15 mouse cellular contexts compared by ENCODE assay signal in the genomic region with DNA sequence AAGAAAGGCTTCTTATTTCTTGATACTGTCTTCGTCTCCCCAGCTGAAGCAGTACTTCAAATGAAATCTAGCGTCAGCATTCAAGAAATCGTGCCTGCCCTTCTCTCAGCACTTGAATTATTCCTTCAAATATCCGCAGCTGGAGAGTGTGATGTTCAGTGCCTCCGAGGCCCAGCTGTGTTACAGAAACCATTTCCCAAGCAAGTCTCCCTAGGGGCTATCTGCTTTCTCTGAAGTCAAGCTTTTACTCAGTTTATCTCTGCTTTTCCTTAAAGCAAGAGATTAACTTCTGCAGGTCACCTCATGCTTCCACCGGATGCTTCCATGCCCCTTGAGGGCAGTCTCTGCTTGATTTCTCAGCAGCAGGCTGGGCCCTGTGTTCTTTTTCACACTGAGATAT.
DNase-seq lines count a peak whose midpoint lies in the region; ATAC-seq and TF ChIP-seq lines count a peak whose summit lies in the region.
"Had no signal": no experiment of that assay in that cellular context is flagged by ENCODE, and none has a peak within 500 bp of the region (broad histone marks: within the 10 kb centered on the region; RNA-seq: fewer than 3 reads in every experiment).

No protein-coding gene starts in this region.

- H3K27ac ChIP-seq in embryonic facial prominence, embryonic 11.5 days (replicated peaks; ENCODE audit: low read depth, low read length) = 0 out of 2 replicates have a peak overlapping the region, but pooled peaks have one; percentile 28
- no peak overlapping the region for H3K27ac ChIP-seq in embryonic facial prominence, embryonic 10.5 days (replicated peaks)
- H3K27ac ChIP-seq in layer of hippocampus, adult 2 months = peak overlapping the region; percentile 48; the same call in 1 of the 2 replicates
- H3K27ac ChIP-seq in embryonic facial prominence, embryonic 14.5 days (replicated peaks; ENCODE audit: low read depth, low read length) = peak overlapping the region; percentile 23; the same call in 1 of the 2 replicates
- H3K27ac ChIP-seq in liver, embryonic 14.5 days = peak overlapping the region; percentile 87
- H3K27ac ChIP-seq: hindbrain, embryonic 12.5 days; limb, embryonic 12.5 days had no signal

- H3K9me3 ChIP-seq in embryonic facial prominence, embryonic 11.5 days (replicated peaks; ENCODE audit: control insufficient read depth, low read length) = no peaks in the 10 kb centered on the region
- H3K9me3 ChIP-seq in embryonic facial prominence, embryonic 10.5 days = no peaks in the 10 kb centered on the region
- H3K9me3 ChIP-seq in embryonic facial prominence, embryonic 14.5 days (ENCODE audit: control insufficient read depth, low read length) = no peaks in the 10 kb centered on the region
- no peaks in the 10 kb centered on the region for H3K9me3 ChIP-seq in liver, embryonic 14.5 days (ENCODE audit: control insufficient read depth, low read length)
- H3K9me3 ChIP-seq: hindbrain, embryonic 12.5 days; limb, embryonic 12.5 days had no signal

- H3K36me3 ChIP-seq in embryonic facial prominence, embryonic 11.5 days (replicated peaks; ENCODE audit: control insufficient read depth, insufficient read depth, low read depth, low read length) = no peaks in the 10 kb centered on the region
- H3K36me3 ChIP-seq in embryonic facial prominence, embryonic 10.5 days (replicated peaks) = no peaks in the 10 kb centered on the region
- no peaks in the 10 kb centered on the region for H3K36me3 ChIP-seq in embryonic facial prominence, embryonic 14.5 days (ENCODE audit: control insufficient read depth, insufficient read depth, low read length)
- H3K36me3 ChIP-seq in liver, embryonic 14.5 days (replicated peaks; ENCODE audit: control insufficient read depth, insufficient read depth, low read depth) = no peaks in the 10 kb centered on the region
- H3K36me3 ChIP-seq: hindbrain, embryonic 12.5 days; limb, embryonic 12.5 days had no signal

- no peak overlapping the region for H3K9ac ChIP-seq in embryonic facial prominence, embryonic 11.5 days (replicated peaks; ENCODE audit: low read length)
- no peak overlapping the region for H3K9ac ChIP-seq in embryonic facial prominence, embryonic 14.5 days (ENCODE audit: low read depth, low read length)
- peak overlapping the region; percentile 31; the same call in 1 of the 2 replicates for H3K9ac ChIP-seq in liver, embryonic 14.5 days (replicated peaks)
- H3K9ac ChIP-seq: hindbrain, embryonic 12.5 days; limb, embryonic 12.5 days had no signal

- no peak for TF ChIP-seq EP300 in liver, embryonic 14.5 days (IDR thresholded peaks at IDR 0.05; ENCODE audit: low read depth)

- peak; percentile 53 for DNase-seq in embryonic facial prominence, embryonic 11.5 days (ENCODE audit: low spot score)
- no peak for DNase-seq in embryonic facial prominence, embryonic 10.5 days (ENCODE audit: low spot score)
- DNase-seq in layer of hippocampus, adult 2 months (ENCODE audit: low spot score in 2 of 2) = no peak
- no peak for DNase-seq in layer of hippocampus, adult 9-10 months (ENCODE audit: low spot score)
- DNase-seq in embryonic facial prominence, embryonic 14.5 days (ENCODE audit: low spot score) = peak; percentile 69
- no peak for DNase-seq in liver, embryonic 14.5 days (ENCODE audit: low read depth in 3 of 3, low spot score in 3 of 3)
- DNase-seq in retina, postnatal 1 day = no peak
- no peak for DNase-seq in cerebellum, adult 11-12 months
- DNase-seq: cerebellum, adult 9-11 months; heart, adult 11 months; kidney, adult 18-20 months; kidney, postnatal 25 days; layer of hippocampus, postnatal 36 days had no signal

- no peak for ATAC-seq in embryonic facial prominence, embryonic 11.5 days (replicated peaks; ENCODE audit: insufficient number of reproducible peaks, low FRiP score, low TSS enrichment, low read depth)
- ATAC-seq in embryonic facial prominence, embryonic 14.5 days (ENCODE audit: low read depth) = no peak
- no peak for ATAC-seq in liver, embryonic 14.5 days (ENCODE audit: insufficient read depth)

- WGBS in embryonic facial prominence, embryonic 11.5 days = 41% methylated on average over 6 of the region's 6 CpGs
- 65% methylated on average over 6 of the region's 6 CpGs for WGBS in embryonic facial prominence, embryonic 10.5 days
- WGBS in embryonic facial prominence, embryonic 14.5 days = 38% methylated on average over 6 of the region's 6 CpGs
- 48% methylated on average over 6 of the region's 6 CpGs for WGBS in liver, embryonic 14.5 days (ENCODE audit: insufficient replicate concordance)

- TF ChIP-seq CTCF in layer of hippocampus, adult 2 months (conservative IDR thresholded peaks at IDR 0.05) = no peak
- no peak for TF ChIP-seq CTCF in liver, embryonic 14.5 days (IDR thresholded peaks at IDR 0.05; ENCODE audit: low read depth)

- no peaks in the 10 kb centered on the region; the same call in 1 of the 2 replicates for H3K4me1 ChIP-seq in embryonic facial prominence, embryonic 11.5 days (ENCODE audit: control insufficient read depth, insufficient read depth, low read length)
- peaks cover 61% of the 10 kb centered on the region for H3K4me1 ChIP-seq in embryonic facial prominence, embryonic 10.5 days
- peaks cover 31% of the 10 kb centered on the region for H3K4me1 ChIP-seq in embryonic facial prominence, embryonic 14.5 days (ENCODE audit: control insufficient read depth, insufficient read depth, low read length)
- peaks cover 46 to 51% of the 10 kb centered on the region in 2 experiments for H3K4me1 ChIP-seq in liver, embryonic 14.5 days (replicated peaks; ENCODE audit: control insufficient read depth in 2 of 2, insufficient read depth in 2 of 2, low read length in 1 of 2)
- H3K4me1 ChIP-seq: limb, embryonic 12.5 days had no signal

- H3K4me3 ChIP-seq in embryonic facial prominence, embryonic 11.5 days (ENCODE audit: low read depth, low read length) = no peak overlapping the region
- H3K4me3 ChIP-seq in embryonic facial prominence, embryonic 10.5 days = no peak overlapping the region
- H3K4me3 ChIP-seq in layer of hippocampus, adult 2 months = no peak overlapping the region
- H3K4me3 ChIP-seq in embryonic facial prominence, embryonic 14.5 days (ENCODE audit: low read depth, low read length) = no peak overlapping the region
- no peak overlapping the region for H3K4me3 ChIP-seq in liver, embryonic 14.5 days (ENCODE audit: insufficient read depth in 1 of 2, low read depth in 2 of 2, low read length in 2 of 2)
- H3K4me3 ChIP-seq: hindbrain, embryonic 12.5 days; limb, embryonic 12.5 days had no signal

- no peak overlapping the region for H3K4me2 ChIP-seq in embryonic facial prominence, embryonic 11.5 days (ENCODE audit: low read depth, low read length)
- no peak overlapping the region for H3K4me2 ChIP-seq in embryonic facial prominence, embryonic 14.5 days (ENCODE audit: low read depth, low read length)
- peak overlapping the region; percentile 63 for H3K4me2 ChIP-seq in liver, embryonic 14.5 days (ENCODE audit: low read depth)
- H3K4me2 ChIP-seq: hindbrain, embryonic 12.5 days; limb, embryonic 12.5 days had no signal

- H3K27me3 ChIP-seq in embryonic facial prominence, embryonic 11.5 days (ENCODE audit: control insufficient read depth, insufficient read depth, low read length) = no peaks in the 10 kb centered on the region
- H3K27me3 ChIP-seq in embryonic facial prominence, embryonic 10.5 days (replicated peaks; ENCODE audit: low read depth, poor library complexity, severe bottlenecking) = peaks cover 18% of the 10 kb centered on the region; the same call in 1 of the 2 replicates
- no peaks in the 10 kb centered on the region for H3K27me3 ChIP-seq in embryonic facial prominence, embryonic 14.5 days (replicated peaks; ENCODE audit: control insufficient read depth, insufficient read depth, low read length)
- no peaks in the 10 kb centered on the region for H3K27me3 ChIP-seq in liver, embryonic 14.5 days (ENCODE audit: control insufficient read depth, insufficient read depth, low read length)
- H3K27me3 ChIP-seq: hindbrain, embryonic 12.5 days had no signal

Comparison
In these comparisons a context has a peak if more than half of its experiments do, and no peak if none do; other contexts are left out.
1. DNase-seq: peak in embryonic facial prominence, embryonic 11.5 days (single experiment) and embryonic facial prominence, embryonic 14.5 days (single experiment); none in embryonic facial prominence, embryonic 10.5 days (single experiment), layer of hippocampus, adult 2 months (0 of 2), layer of hippocampus, adult 9-10 months (single experiment), liver, embryonic 14.5 days (0 of 3), retina, postnatal 1 day (single experiment) and cerebellum, adult 11-12 months (single experiment).